Mouse (Mus musculus): ENCODE results near the gene Nfix.

DNA sequence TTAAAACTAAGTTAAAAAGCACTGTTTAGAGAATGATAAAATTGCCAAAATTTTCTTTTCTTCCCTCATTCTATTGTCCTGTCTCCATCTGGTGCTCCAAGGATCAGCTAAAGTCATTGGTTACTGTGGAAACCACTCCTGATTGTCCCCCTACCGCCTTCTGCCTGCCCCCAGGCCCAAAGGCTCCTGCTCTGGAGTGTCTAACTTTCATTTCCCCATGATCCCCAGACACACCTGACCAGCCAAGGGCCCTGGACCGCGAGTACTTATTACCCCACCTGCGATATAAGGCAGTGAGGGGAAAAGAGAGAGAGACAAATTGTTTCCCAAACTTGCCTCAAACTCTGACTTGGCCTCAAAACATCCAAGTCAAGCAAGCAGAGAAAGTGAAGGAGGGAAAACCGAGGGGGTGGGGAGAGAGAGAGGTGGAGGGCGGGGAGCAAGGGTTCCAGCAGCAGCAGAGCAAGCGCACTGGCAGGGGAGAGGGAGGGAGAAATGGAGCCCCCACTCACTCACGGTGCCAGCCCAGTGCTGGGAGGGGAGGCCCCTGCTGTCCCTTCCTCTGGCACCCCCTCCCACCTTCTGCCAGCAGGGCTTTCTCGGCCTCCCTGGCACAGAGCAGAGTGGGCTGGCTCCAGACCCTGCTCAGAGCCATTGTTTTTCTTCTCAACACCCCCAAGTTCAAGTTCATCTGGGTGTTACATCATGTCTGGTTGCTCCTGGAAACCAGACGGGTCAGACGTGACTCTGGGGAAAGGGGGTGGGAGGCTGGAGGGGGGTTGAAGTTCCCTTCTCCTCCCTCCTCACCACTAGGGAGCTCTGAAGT lies 88.0 kb downstream of the Nfix start:
- peak; percentile 15 for TF ChIP-seq POLR2A (IDR thresholded peaks at IDR 0.05; ENCODE audit: insufficient read length, low read depth)
- no peak for TF ChIP-seq POLR2AphosphoS2 (IDR thresholded peaks at IDR 0.05; ENCODE audit: insufficient read length, low read depth)
- TF ChIP-seq E2F4 (IDR thresholded peaks at IDR 0.05; ENCODE audit: insufficient read depth) = no peak
- peak; percentile 48; the same call in 1 of the 2 replicates for TF ChIP-seq CEBPB (IDR thresholded peaks at IDR 0.05; ENCODE audit: insufficient read depth, poor library complexity, severe bottlenecking)
- TF ChIP-seq TCF12 (IDR thresholded peaks at IDR 0.05; ENCODE audit: insufficient read depth, poor library complexity, severe bottlenecking) = no peak

Data from myocyte (in vitro differentiated cells).